Mouse (Mus musculus): ENCODE results near the gene Ing1.
"Not testable (repeated sequence)": the region's sequence is repeated elsewhere in the genome, so short reads cannot be mapped to it uniquely, and the experiment has no call there.

Gene Ing1

DNA sequence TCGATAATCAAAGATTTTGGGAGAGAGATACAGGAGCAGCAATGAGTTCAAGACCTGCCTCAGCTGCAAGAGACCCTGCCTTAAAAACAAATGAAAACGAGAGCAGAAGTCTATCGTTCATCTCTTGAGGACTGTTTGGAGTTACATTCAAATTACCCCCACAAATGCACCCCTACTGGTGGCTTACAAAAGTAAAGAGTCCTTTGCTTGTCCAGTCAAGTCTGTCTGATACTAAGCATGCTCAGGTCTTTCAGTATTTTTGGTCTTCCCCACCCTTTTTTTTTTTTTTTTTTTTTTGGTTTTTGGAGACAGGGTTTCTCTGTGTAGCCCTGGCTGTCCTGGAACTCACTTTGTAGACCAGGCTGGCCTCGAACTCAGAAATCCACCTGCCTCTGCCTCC, 3.9 kb upstream of the Ing1 start:
- DNase-seq = not testable (repeated sequence)

DNA sequence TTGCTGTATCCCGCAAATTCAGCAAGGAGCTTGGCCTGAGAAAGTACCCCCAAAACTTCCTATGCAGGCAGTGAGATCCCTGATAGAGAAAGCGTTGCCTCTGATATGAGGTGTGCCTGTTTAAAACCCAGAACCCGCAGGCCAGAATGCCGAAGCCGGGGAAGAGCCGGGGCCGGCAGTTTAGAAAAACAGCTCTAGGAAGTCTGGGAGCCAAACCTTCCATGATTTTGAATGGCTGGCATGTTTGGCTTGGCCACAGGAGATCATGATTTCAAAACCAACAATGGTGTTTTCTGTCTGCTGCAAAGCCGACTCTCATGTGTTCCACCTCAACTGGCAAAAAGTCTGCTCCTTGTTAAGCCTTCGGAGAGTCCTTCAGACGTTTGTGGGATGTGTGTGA, 3.0 kb upstream of the Ing1 start:
- no peak for DNase-seq

DNA sequence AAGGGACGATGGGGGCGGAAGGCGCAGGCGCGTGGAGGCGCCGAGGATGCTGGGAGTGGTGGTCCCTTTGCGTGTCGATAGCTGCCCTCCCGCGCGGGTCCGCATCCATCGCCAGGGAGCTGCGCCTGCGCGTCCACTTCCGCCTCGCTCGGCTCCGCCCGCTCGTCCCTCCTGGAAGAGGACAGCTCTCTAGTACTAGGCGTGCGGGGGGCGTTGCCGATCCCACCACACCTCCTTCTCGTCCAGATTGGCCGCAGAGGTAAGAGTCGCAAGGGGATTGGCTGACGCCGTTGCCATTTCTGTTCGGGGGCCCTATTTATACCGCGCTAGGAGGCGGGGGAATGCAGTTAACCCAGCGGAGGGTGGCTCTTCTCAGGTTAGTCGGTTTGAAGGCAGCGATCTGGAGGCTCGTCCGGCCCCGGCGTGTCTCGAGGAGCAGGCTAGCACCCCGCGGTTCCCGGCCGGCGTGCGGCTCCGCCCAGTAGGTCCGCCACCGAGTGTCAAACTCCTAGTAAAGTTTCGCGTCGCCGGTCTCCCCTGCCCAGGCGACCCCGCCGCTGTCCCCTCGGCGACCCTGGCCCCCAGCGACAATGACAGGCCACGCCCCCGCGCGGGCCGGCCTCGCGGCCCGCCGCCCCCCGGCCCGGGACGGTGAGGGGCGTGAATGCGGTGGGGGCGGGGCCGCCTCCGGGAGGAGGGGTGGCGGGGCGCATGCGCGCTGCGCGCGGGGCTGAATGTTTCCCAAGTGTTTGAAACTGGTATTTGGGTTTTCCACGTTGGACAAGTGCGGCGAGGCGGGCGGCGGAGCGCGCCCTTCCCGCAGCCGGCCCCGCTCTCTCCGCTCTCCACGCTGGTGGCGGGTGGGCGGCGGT, 585 bp downstream of the Ing1 start:
- DNase-seq = peak; percentile 98

GRCm38 (mm10) chr8:11556691-11557423, 1.5 kb downstream of the Ing1 start:
- peak; percentile 56 for DNase-seq

GRCm38 (mm10) chr8:11557424-11557767, 2.0 kb downstream of the Ing1 start:
- DNase-seq = peak; percentile 49

DNA sequence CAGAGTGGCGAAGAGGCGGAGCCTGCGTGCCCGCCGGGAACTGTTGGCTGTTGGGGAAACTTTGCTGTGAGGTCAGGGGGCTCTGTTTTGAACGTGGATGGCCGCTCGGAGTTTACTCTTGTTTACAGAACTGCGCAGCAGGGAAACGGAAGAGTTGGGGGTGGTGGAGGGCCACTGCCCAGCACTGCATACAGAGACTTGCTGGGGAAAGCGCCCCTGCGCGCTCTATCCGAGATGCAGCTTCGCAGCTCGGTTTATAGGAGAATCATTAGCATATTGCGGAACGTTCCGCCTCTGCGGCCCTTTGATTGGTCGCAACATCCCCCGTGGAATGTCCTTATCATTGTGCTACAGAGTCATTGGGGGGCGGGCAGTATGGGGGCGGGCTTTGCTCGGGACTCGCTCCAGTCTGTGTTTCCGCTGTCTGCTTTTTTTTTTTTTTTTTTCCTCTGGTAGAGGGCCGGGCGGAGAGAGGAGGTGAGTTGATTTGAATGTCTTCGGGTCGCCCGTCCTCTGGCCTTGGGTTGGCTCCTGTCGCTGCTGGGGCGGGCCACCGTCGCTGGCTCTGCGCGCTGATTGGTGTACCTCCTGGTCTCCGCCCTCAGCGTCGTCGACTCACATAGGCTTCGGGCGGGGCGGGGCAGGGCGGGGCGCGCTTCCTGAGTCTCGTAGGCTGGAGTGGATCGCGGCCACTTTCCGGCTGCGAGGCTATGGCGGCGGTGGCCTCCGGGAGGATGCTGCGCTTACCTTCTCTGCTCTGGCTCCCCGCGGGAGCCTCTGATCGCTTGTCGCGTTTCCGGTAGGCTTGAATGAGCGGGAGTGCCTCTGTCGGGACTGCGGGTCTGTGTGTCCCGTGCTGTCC, 2.6 kb downstream of the Ing1 start:
- DNase-seq = peak; percentile 91

DNA sequence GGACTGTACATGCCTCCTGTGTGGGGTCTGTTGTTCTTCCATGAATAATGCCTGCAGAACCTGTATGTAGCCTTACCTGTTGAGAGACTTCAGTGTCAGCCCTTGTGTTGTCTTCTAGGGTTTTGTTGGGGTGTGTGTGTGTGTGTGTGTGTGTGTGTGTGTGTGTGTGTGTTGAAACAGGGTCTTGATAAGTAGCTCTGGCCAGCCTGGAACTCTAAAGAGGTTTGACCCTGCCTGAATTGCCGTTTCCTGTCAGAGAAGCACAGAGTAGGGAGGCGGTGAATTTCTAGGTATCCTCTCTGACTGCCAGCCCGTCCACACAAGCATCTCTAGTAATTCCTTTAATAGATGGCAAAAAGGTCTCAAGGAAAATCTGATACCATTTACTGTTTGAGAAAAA, 4.1 kb downstream of the Ing1 start:
- no peak for DNase-seq

DNA sequence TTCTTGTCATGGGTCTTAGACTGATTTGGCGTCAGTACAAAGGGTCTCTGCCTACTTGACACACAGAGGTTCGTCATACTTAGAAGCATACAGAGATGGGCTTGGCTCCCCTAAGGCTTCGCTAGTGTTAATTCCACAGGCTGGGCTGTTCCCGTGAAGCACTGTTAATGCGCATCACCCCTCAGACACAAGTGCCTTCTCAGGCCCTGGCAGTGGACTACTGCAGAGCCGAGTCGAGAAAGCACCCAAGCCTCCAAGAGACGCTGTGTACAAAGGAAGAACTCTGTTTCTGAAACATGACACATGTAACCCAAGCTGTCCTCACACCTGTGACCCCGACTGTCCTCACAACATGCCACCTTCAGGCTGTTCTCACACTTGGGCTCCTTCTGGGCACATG, 4.8 kb downstream of the Ing1 start:
- no peak for DNase-seq

DNA sequence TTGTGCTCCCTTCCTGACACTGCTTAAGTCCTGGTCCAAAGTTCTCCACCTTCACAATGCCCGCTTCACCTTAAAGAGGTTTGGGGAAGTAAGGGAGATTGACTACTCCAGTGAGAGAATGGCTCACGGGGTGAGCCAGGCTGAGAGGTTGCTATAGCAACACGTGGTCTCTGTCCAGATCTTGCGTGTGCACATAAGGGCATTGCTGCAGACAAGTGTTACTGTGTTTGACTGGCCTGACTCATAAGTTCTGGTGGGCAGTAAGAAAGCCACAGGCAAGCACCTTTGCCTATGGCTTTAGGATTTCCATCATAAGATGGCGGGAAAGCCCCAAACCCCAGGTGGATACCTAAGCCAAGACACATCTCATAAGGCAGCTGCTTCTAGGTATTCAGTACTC, 8.9 kb downstream of the Ing1 start:
- DNase-seq = no peak

- no peak for DNase-seq
These were observed 9.3 kb downstream of the Ing1 start for GRCm38 (mm10) chr8:11564721-11565120.

GRCm38 (mm10) chr8:11568193-11568592, 12.8 kb downstream of the Ing1 start:
- DNase-seq = not testable (repeated sequence)

DNA sequence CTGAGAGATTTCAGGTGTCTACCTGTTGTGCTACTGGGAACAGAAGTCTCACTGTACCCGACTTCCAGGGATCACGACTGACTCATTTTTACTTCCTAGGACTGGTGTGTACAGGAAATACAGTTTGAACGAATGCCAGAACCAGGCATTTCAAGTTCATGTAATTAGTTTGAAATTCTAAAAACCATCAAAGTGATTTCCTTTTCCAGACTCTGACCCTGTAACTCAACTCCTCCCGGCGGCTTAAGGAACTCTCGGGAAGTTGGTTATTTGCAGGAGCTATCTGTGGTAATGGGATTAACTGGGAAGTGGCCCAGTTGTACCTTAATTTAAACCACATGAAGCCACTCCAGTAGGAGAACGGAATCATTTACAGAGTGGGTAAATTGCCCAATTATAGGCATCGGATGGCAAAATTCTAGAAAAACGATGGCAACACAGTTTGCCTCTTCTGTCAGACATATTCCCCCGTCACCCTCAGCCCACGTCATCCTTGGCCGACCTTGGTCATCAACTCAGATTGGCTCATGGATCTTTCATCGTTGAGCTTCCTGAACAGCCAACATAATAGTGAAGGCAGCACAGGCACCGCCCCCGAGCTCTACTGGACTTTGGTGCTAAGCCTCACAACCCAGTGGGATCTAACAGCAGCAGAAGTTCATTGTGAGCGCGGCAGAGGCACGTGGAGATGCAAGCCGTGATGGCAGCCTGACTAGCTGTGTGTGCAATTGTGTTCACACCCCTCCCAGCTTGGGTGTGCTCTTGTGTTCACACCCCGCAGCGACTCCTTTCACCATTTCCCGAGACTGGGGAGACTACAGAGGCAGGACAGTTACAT, 14.1 kb downstream of the Ing1 start:
- DNase-seq = no peak

- no peak for DNase-seq
These were observed 15.4 kb downstream of the Ing1 start for GRCm38 (mm10) chr8:11570742-11571141.

DNA sequence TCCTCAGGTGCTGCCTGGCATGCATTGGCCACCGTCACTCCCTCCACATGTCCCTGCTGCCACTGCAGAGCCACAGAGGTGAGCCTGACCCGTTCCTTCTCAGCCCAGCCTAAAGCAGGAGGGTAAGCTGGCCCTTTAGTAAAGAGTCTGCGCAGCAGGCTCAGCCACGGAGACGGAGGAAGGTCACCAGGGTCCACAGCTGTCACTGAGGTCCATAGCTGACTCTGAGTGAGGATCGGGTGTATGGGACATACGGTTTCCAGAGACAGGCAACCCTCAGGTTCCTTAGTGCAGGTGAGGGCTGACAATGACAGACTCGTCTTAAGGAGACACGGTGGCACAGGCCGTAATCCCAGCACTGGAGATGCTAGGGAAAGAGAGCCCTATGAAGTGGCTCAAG, 16.6 kb downstream of the Ing1 start:
- DNase-seq = no peak

DNA sequence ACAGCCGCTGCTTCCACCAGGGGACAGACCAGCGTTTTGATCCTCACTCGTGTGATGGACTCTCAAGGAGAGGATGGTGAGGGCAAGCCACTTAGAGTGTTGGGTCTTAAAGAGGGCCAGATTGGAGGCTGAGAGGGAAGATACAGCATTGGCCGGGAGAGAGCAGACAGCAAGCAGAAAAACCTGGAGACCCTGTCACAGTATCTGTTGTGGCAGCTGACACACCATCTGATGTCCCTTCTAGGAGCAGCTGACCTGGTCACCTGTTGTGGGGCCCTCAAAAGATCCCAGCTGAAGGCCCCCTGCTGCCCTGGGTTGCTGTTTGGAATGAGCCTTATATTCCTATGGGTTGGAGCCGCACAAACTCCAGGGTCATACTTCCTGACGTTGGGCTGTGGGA, 17.1 kb downstream of the Ing1 start:
- DNase-seq = no peak

GRCm38 (mm10) chr8:11574911-11575603, 19.7 kb downstream of the Ing1 start:
- DNase-seq = no peak

GRCm38 (mm10) chr8:11575604-11576384, 20.4 kb downstream of the Ing1 start:
- DNase-seq = no peak

DNA sequence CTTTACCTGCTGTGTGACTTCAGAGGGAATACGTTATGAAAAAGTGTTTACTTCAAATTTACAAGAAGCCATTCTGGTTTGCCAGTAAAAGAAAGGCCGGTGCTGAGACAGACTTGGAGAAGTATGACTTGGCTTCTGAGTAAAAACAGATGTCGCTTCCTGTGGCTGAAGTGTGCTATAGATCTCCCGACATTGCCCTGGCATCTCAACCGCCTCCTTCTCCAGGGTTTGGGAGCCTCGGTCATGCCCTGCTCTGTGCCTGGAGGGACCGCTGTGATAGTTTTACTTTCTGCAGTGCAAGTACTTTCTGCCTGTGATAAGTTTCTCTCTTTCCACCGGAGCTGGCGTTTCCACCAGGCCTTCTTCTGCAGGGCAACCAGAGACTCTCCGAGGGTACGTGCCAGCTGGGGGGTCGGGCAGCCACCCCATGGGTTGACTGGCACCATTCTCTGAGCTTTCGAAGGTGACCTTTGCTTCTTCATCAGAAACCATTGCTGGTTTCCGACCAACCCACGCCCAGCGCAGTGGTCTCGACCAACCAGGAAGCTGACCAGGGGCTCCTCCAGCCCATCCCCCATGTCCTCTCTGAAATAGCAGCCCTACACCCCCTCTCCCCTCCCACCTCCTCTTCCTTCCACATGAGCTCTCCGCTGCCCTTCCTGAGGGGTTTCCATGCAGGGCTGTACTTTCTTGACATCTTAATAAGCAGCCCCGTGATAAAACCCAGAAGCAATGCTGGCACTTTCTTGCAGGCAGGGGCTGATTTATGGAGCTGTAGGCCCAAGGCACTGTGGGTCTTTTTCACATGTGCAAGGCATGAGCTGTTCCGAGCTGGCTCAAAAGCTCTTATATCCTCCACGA, 30.4 kb downstream of the Ing1 start:
- no peak for DNase-seq

GRCm38 (mm10) chr8:11586374-11586745, 31.0 kb downstream of the Ing1 start:
- no peak for DNase-seq

GRCm38 (mm10) chr8:11591837-11592236, 36.5 kb downstream of the Ing1 start:
- no peak for DNase-seq

All from right cerebral cortex, postnatal 4 days (tissue).